Mouse (Mus musculus) hindbrain, embryonic 10.5 days (tissue): Measurements from ENCODE around the gene Traf3. TPM values are rescaled to one million over a fixed set of nuclear protein-coding genes. Genes with fewer than 3 reads are reported as not detected.

ENCODE experiments used
- DNase-seq: peaks from one replicate; pipeline ENCODE4 v3.0.0-alpha.2; 2017; ENCODE audit warnings: low spot score
- H3K27ac ChIP-seq: fragments of 300-500 bp; sonication (generic); 2 replicates; pipeline ENCODE4 v1.5.1; 2016; ENCODE audit warnings: mild to moderate bottlenecking, moderate library complexity
- H3K27me3 ChIP-seq: fragments of 300-500 bp; sonication (generic); 2 replicates; pipeline ENCODE4 v1.6.1; 2016; ENCODE audit warnings: mild to moderate bottlenecking; ENCODE audit not compliant: poor library complexity, insufficient read depth, severe bottlenecking
- H3K36me3 ChIP-seq: fragments of 300-500 bp; sonication (generic); 2 replicates; pipeline ENCODE4 v1.6.1; 2016; ENCODE audit warnings: mild to moderate bottlenecking, moderate library complexity
- H3K4me1 ChIP-seq: fragments of 300-500 bp; sonication (generic); replicated peaks from 2 replicates; pipeline ENCODE4 v1.6.1; 2016; ENCODE audit warnings: mild to moderate bottlenecking
- H3K4me3 ChIP-seq: fragments of 300-500 bp; sonication (generic); 2 replicates; pipeline ENCODE4 v1.5.1; 2016; ENCODE audit warnings: mild to moderate bottlenecking, moderate library complexity
- H3K9me3 ChIP-seq: fragments of 300-500 bp; sonication (generic); 2 replicates; pipeline ENCODE4 v1.6.1; 2016; ENCODE audit warnings: mild to moderate bottlenecking, moderate library complexity
- WGBS: fragments of 180-500 bp; shearing (Covaris S2); methylation state at CpG from one replicate; pipeline ENCODE4 v1.1.7; 2016; 5-methylcytosine and 5-hydroxymethylcytosine counted together
- polyA plus RNA-seq: library from polyadenylated mRNA; unstranded; fragments of >200 nt; fragmentation: Nextera tagmentation; extraction: Ambion mirVana; gene quantifications from 2 replicates; pipeline ENCODE4 v1.2.1, GENCODE M21; 2016

Traf3 gene
- polyA plus RNA-seq, 1 experiment from 2014 or later = 13.9 TPM

DNA sequence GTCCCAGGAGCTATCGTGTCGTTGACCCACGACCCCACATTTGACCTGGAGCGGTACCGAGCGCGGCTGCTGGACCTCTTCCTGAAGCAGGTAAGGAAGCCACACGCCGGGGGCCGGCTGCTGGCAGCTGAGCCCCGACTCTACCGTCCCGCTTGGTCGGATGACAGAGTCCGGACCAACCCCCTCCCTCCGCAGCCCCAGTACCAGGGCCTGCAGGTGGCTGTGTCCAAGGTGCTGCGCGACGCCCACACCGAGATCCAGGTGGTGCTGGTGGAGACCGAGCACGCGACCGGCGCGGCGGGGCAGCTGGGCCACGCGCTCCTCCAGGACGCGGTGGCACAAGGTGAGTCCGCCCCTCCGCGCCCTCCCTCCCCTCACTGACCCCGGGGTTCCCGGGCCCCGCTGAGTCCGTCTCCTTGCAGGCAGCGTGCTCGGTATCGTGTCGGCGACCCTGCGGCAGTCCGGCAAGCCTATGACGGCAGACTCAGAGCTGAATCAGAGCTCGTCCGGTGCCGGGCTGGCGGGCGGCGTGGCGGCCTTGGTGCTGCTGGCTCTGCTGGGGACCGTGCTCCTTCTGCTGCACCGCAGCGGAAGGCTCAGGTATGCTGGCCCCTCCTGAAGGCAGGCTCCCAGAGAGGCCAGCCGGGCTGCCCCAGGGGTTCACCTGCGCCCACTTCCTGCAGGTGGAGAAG is 109.1 kb downstream of the Traf3 start:
- no peak for DNase-seq

DNA sequence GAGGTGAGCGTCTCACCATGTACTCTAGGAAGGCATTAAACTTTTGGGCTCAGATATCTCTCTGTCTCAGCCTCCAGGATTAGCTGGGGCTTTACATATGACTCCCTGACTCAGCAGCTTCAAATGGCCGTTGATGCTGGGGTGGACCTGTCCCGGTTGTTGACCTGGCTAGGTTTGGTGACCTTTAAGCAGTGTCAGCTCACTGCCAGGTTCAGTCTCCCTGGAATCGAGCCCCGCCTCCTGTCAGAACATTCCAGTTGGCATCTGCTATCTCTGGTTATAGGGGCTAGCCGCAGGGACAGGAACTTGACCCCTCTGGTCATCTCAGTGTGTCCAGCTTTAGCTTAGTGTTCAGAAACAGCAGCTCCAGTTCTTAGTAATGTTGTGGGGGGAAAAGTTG is 110.2 kb downstream of the Traf3 start:
- Histone ChIP-seq H3K4me1 (peaks cover 33% of the 10 kb centered on the region), H3K27ac (no peak overlapping the region), H3K27me3 (peaks cover 64% of the 10 kb centered on the region), H3K4me3 (no peak overlapping the region), H3K9me3 (peaks cover 11% of the 10 kb centered on the region), H3K36me3 (no peaks in the 10 kb centered on the region)
- DNase-seq = no peak
- 51% methylated on average over 6 of the region's 6 CpGs for WGBS

More for the DNA sequence above, 109.1 kb downstream of the Traf3 start:
- Histone ChIP-seq H3K4me1 (peaks cover 44% of the 10 kb centered on the region), H3K4me3 (peak overlapping the region; percentile 52), H3K9me3 (peaks cover 11% of the 10 kb centered on the region), H3K27ac (no peak overlapping the region), H3K27me3 (peaks cover 75% of the 10 kb centered on the region), H3K36me3 (no peaks in the 10 kb centered on the region)
- WGBS = 1% methylated on average over 58 of the region's 58 CpGs

DNA sequence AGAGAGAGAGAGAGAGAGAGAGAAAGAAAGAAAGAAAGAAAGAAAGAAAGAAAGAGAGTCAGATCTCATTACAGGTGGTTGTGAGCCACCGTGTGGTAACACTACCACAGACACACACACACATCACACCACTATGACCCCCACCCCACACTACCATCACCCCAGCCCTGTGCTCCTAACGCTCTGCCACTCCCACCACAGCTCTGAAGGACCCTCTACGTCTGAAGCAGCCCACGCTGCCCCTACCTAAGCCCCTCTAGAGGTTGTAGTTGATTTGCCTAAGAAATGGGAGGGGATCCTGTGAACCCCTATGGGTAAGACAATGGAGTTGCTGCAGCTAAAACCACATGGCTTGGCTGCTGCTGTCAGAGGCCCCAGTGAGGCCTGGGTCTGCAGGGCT is 117.4 kb downstream of the Traf3 start:
- Histone ChIP-seq H3K36me3 (no peaks in the 10 kb centered on the region), H3K4me3 (no peak overlapping the region), H3K4me1 (peaks cover 24% of the 10 kb centered on the region), H3K9me3 (peaks cover 8% of the 10 kb centered on the region), H3K27me3 (no peaks in the 10 kb centered on the region), H3K27ac (no peak overlapping the region)
- WGBS = 64% methylated on average over 4 of the region's 4 CpGs
- no peak for DNase-seq

DNA sequence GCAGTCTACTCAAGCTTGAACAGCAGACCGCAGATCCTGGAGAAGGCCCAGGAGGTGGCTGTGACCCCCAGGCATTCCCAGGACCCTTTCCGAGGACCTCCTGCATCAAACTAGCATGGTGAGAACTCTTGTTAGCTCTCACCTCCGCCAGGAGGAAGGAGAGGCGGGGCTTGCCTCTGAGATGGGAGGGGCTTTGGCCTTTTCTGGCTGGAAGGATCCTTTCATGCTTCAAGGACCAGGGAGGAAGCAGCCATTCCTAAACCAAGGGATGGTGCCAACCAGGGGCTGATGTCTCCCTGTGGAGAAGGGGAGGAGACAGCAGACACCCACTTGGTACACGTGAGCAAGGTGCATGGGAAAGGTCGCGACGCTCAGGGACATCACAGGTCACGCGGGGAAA is 118.4 kb downstream of the Traf3 start:
- no peaks in the 10 kb centered on the region for H3K36me3 ChIP-seq
- peak overlapping the region; percentile 30 for H3K4me3 ChIP-seq
- no peaks in the 10 kb centered on the region for H3K9me3 ChIP-seq
- peaks cover 33% of the 10 kb centered on the region for H3K4me1 ChIP-seq
- no peak for DNase-seq
- H3K27ac ChIP-seq = 0 out of 2 replicates have a peak overlapping the region, but pooled peaks have one; percentile 50
- no peaks in the 10 kb centered on the region for H3K27me3 ChIP-seq
- 21% methylated on average over 10 of the region's 10 CpGs for WGBS

DNA sequence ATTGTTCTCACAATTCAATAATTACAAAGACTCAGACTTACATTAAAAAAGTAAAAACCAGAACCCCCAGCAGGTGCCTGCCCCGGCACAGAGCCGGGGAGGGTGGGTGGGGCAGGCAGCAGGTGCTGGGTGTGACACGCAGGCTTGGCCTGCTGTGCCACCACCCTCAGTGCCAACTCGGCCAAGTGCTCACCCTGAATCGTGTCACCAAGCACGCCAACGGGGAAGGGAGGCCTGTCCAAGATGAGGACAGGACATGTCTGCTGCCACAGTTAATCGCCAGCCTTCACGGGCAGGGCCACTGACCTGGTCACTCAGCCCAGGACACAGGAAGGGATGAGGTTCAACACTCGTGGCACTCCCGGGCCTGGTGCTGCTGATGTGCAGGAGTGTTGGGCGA is 126.9 kb downstream of the Traf3 start:
- H3K27ac ChIP-seq = no peak overlapping the region; the same call in 1 of the 2 replicates
- peaks cover 77% of the 10 kb centered on the region for H3K36me3 ChIP-seq
- H3K4me1 ChIP-seq = peaks cover 16% of the 10 kb centered on the region
- H3K4me3 ChIP-seq = no peak overlapping the region
- WGBS = 96% methylated on average over 12 of the region's 12 CpGs
- no peaks in the 10 kb centered on the region for H3K27me3 ChIP-seq
- DNase-seq = no peak
- no peaks in the 10 kb centered on the region for H3K9me3 ChIP-seq

DNA sequence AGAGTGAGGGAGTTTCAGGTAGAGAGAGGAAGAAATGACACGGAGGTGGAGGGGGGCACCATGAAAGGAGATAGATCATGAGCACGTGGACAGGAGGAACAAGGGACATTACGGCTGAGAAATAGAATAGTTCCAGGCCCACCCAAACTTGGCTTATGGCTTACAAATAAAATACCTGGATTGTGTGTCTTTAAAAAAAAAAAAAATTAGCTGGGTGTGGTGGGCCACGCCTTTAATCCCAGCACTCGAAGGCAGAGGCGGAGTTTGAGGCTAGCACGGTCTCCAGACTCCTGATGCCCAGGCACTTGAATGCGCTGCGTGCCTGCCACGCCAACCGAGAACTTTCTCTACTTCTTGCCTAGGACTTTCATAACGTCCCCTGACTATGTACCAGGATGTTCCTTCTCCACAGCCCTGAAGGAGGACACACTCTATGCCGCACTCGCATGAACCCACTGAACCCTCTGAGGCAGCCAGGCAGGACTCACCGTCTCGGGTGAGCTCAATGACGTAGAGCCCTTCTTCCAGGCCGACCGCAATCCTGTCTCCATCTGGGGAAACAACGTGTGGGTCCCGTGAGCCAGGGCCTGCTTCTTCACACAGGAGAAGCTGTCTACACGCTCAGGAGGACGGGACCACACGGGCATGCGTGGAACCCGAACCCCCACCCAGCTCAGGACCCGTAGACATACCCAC is 135.3 kb downstream of the Traf3 start:
- Histone ChIP-seq H3K27ac (no peak overlapping the region), H3K4me1 (no peaks in the 10 kb centered on the region), H3K36me3 (peaks cover 97% of the 10 kb centered on the region), H3K4me3 (no peak overlapping the region), H3K9me3 (no peaks in the 10 kb centered on the region), H3K27me3 (no peaks in the 10 kb centered on the region)
- WGBS = 96% methylated on average over 27 of the region's 27 CpGs
- DNase-seq = no peak

DNA sequence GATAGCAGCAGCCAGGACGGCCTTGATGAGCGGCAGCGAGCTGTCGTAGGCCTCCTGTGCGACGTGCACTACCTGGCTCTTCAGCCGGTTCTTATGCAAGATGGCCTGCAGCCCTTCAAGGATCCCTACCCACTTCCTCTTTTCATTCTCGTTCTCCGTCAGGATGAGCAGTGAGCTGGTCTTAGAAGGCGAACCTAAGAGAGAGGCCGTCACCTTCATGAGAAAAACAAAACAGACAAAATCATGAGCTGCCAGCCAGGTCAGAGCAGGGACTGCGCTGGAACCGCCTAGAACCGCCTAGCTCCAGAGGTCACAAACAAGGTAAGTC is 135.8 kb downstream of the Traf3 start:
- DNase-seq = no peak
- Histone ChIP-seq H3K27me3 (no peaks in the 10 kb centered on the region), H3K4me3 (no peak overlapping the region), H3K9me3 (no peaks in the 10 kb centered on the region), H3K36me3 (peaks cover 97% of the 10 kb centered on the region), H3K4me1 (no peaks in the 10 kb centered on the region), H3K27ac (no peak overlapping the region)
- WGBS = 99% methylated on average over 14 of the region's 14 CpGs

DNA sequence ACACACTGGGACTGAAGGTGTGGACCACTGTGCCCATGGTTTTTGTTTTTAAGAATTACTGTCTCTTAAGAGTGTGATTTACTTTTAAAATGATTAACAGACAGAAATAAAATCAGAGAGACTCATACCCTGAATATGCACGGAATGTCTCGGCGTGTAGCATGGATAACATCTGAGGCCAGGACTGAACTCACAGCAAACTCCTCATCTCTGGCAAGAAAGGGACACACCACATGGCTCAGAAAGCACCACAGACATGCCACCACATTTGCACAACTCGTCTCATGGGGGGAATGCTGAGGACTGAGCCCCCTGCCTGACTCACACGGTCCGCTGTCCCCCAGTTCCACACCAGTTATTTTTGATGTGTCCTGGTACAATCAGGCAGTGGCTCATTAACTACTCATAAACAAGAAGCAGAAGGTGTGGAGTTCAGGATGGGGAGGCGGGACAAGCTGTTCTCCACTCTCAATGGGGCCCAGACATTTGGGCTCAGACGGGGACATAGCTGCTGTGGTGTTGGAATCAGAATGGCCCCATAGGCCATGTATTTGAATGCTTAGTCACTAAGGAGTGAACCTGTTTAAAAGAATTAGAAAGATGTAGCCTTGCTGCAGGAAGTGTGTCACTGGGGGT is 137.7 kb downstream of the Traf3 start:
- DNase-seq = no peak
- WGBS = 95% methylated on average over 8 of the region's 8 CpGs

DNA sequence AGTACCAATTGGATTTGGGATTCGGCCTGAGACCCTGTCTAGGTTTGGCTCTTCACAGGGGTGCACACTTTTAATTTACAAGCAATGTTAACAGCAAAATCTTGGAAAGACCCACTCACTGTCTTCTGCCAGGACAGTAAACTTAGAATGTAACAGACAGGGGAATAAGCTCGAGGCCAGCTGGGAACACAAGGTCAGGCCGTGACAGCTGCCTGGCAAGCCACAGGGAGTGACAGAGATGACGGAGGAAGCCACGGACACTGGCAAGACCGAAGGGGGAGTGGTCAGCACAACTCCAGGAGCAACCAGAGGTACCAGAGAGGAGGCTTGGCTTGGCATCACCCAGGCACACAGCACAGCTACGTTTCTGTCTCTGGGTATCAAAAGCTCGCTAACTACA is 140.7 kb downstream of the Traf3 start:
- no peaks in the 10 kb centered on the region for H3K27me3 ChIP-seq
- H3K4me1 ChIP-seq = no peaks in the 10 kb centered on the region
- no peak overlapping the region for H3K4me3 ChIP-seq
- no peak overlapping the region for H3K27ac ChIP-seq
- peaks cover 97% of the 10 kb centered on the region for H3K36me3 ChIP-seq
- 91% methylated on average over 8 of the region's 8 CpGs for WGBS
- DNase-seq = no peak
- no peaks in the 10 kb centered on the region for H3K9me3 ChIP-seq

More for the DNA sequence above, 137.7 kb downstream of the Traf3 start:
- Histone ChIP-seq H3K4me1 (no peaks in the 10 kb centered on the region), H3K27ac (no peak overlapping the region), H3K9me3 (no peaks in the 10 kb centered on the region), H3K36me3 (peaks cover 94% of the 10 kb centered on the region), H3K4me3 (no peak overlapping the region), H3K27me3 (no peaks in the 10 kb centered on the region)

DNA sequence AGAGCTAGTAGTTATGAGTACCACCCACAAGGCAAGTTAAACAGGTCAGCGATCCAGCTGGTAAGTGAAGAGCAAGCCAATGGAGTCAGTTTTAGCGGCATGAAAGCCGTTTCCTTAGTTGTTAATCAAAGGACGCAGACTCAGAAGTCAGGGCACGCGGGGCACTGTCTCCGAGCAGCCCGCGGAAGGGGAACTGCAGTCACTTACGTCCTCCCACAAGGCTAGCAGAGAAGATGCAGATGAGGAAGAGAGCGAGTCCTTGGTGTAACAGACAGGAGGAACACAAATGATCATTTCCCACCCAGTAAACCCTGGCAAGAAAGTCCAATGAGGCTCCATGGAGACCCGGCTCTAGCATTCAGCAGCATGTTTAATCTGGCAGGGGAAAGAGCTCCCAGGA is 143.1 kb downstream of the Traf3 start:
- Histone ChIP-seq H3K36me3 (peaks cover 97% of the 10 kb centered on the region), H3K4me1 (no peaks in the 10 kb centered on the region), H3K27me3 (no peaks in the 10 kb centered on the region), H3K27ac (no peak overlapping the region), H3K9me3 (no peaks in the 10 kb centered on the region), H3K4me3 (no peak overlapping the region)
- WGBS = 91% methylated on average over 12 of the region's 12 CpGs
- no peak for DNase-seq

DNA sequence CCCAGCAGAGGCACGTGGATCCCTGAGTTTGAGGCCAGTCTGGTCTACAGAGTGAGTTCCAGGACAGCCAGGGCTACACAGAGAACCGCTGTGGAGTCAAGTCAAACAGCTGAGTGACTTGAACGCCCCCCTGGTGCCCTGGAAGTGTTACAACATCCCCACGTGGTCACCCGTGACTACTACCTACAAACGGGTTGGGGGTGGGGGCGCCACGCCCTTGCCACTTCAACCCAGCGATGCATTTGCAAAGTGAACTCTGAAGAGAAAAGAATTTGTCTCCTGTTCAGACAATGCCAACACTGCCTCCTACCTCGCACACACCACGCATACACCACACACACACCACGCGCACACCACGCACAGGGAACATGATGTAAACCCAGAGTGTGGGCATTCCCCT is 143.8 kb downstream of the Traf3 start:
- 91% methylated on average over 14 of the region's 14 CpGs for WGBS
- Histone ChIP-seq H3K4me1 (no peaks in the 10 kb centered on the region), H3K27me3 (no peaks in the 10 kb centered on the region), H3K4me3 (no peak overlapping the region), H3K36me3 (peaks cover 97% of the 10 kb centered on the region), H3K27ac (no peak overlapping the region), H3K9me3 (no peaks in the 10 kb centered on the region)
- no peak for DNase-seq

DNA sequence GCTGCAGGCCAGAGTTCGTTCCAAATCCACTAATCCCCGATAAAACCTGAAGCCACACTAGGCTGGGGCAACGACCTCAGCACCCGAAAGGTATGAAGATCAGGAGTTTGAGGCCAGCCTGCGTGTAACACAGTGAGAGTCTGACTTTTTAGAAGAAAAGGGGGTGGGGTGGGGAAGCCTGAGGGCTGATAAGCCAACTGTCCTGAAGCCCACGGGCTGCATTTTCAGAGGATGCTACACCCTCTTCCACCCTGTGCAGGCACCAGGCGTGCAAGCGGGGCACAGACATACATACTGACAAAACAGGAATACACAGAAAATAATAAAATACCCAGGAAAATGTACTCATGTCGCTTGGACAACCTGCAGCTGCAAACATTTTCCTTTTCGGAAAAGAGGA is 145.6 kb downstream of the Traf3 start:
- peaks cover 97% of the 10 kb centered on the region for H3K36me3 ChIP-seq
- H3K27me3 ChIP-seq = no peaks in the 10 kb centered on the region
- no peak overlapping the region for H3K27ac ChIP-seq
- H3K9me3 ChIP-seq = no peaks in the 10 kb centered on the region
- no peak for DNase-seq
- no peaks in the 10 kb centered on the region for H3K4me1 ChIP-seq
- H3K4me3 ChIP-seq = no peak overlapping the region
- WGBS = 93% methylated on average over 10 of the region's 10 CpGs

DNA sequence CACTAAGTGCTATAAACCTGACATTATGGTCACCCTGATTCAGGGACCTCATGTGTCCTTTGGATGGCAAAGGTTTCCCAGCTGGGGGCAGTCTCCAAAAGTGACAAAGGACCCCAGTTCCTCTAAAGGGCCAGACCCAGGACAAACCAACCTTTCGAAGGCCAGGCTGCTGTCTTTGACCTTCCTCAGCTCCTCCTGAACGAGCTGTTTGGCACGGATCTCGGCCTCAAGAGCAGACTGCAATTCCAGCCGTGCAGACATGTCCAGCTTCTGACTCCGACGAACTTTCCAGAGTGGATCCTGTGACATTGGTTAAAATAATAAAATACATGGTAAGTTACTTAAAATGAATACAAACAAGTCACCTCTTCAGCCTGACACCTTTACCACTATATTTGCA is 148.1 kb downstream of the Traf3 start:
- Histone ChIP-seq H3K4me3 (no peak overlapping the region), H3K36me3 (peaks cover 100% of the 10 kb centered on the region), H3K27me3 (no peaks in the 10 kb centered on the region), H3K9me3 (no peaks in the 10 kb centered on the region), H3K27ac (no peak overlapping the region), H3K4me1 (no peaks in the 10 kb centered on the region)
- DNase-seq = no peak
- 97% methylated on average over 7 of the region's 7 CpGs for WGBS
